Mouse (Mus musculus) NIH3T3 (cell line): Measurements from ENCODE around the gene Abi3.

Source experiments
- DNase-seq: peaks from one replicate; pipeline ENCODE4 v3.0.0-alpha.2; 2012; ENCODE audit warnings: low read depth

The Abi3 gene

DNA sequence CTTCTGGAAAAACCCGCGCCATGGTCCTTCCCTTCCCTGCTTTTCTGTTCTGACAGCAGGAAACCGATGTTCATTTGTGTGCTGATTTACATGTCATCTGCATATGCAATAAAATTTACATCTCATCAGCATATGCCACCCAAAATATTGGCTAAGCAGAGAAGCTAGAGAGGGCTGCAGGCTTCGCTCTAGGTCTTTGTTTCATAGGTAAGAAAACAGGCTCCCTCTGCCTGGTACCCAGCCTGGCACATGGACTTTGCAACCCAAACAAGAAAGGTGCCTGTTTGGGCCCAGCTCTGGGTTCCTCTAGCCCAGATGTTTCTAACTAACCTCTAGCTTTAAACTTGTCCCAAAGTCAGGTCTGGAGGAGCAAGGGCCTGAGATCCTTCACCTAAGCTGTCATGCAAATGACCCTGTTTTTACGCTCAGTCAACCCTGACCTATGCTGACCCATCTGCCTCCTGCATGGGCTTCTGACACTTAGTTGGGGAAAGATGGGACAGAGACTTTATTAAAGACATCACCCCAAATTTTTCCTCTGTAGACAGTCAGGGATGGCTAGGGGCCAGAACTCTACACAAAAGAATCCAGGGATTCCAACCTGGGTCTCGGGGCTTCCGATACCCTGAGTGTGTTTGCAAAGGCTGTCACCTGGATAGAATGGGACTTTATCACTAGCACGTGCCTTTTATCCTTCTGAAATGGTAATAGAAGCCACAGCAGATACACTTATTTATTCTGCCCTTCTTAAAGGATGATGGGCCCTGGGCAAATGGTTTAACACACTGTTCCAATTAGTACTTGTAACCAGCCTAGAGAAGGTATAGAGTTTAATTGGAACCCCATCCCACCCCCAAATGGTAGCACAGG lies 3.0 kb downstream of the Abi3 start:
- DNase-seq: no peak

- DNase-seq: no peak
Observed at GRCm38 (mm10) chr11:95838598-95838997, 3.7 kb downstream of the Abi3 start.

DNA sequence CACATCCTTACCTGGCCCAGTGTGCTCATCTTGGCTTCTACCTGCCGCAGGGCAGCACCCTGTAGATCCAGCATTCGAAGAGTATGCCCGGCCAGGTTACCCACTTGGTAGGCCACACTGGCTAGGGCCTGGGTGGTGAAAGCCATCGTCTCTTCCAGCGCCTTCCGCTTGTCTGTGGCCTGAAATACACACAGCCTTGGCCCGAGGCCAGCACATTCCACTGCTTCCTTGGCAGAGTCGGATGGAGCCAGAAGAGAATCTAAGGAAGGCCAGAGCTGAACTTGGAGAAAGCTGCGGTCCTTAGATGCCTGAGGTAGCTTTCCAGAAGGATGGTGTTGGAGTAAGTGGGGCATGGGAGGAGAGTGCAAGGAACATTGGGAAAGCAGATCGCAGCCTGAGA lies 5.2 kb downstream of the Abi3 start, which contains the start of gene Gngt2:
TSS of gene Gngt2 (plus strand) at position 158 of the 400 bp plus-strand sequence.
- DNase-seq: peak; percentile 80

DNA sequence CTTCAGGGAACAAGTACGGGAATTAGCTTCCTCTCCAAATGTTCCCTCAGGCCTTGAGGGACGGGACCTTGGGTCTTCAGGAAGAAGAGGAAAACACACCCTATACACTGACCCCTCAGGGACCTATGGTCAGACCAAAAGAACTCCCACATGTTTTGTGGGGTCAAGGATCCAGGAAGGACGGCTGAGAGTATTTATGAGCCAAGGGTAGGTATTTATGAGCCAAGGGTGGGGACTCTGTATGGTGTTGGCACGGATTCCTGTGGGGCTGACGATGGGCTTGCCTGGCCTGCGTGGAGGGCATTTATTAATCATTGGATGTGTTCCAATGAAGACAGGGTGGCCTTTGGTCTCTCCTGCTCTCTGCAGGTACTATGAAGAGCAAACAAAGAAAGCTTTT lies 5.8 kb downstream of the Abi3 start:
- no peak for DNase-seq

DNA sequence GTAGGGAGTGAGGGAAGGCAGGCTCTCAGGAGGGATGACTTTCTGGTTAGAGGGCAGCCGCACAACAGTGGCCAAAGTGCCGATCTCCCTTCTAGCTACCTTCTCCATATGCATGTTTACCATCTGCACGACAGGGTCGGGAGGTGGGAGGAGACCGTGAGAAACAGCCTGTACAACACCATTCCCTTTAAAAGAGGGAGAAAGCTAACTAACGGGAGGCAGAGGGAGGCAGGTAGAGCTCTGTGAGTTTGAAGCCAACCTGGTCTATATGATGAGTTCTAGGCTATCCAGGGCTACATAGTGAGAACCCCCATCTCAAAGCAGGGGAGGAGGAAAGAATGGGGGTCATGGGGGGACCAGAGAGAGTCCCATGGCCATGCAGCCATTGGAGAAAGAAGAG lies 6.4 kb downstream of the Abi3 start:
- no peak for DNase-seq

- no peak for DNase-seq
Observed at GRCm38 (mm10) chr11:95834742-95835710, 7.2 kb downstream of the Abi3 start.

GRCm38 (mm10) chr11:95834143-95834667 lies 8.1 kb downstream of the Abi3 start:
- DNase-seq: no peak

GRCm38 (mm10) chr11:95833631-95834142 lies 8.6 kb downstream of the Abi3 start:
- DNase-seq: no peak

DNA sequence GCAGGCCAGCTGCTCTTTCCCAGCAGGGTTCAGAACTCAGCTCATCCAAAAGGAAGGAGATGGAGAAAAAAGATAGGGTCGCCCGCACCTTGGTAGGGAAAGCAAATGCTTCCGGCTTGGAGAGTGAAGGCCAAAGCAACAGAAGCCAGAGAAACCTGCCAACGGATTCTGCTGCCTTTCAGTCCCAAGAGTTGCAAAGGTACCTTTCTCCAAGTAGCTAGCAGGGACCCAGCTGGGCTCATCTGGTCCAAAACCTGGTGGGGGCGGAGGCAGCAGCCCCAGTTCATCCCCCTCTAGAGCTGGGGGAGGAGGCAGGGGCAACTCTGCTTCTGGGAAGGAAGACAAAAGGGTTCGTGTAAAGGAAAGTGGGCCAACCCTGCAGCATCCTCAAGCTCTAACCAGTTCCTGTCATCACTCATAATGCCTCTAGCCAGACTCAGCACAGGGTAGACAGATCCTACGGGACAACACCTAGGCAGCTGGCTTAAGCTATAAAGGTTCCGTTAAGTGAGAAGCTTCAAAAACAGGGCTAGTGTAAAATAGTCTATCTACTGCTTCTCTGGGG lies 9.2 kb downstream of the Abi3 start:
- DNase-seq: no peak

- DNase-seq: no peak
Observed at GRCm38 (mm10) chr11:95832129-95833005, 9.9 kb downstream of the Abi3 start.

- no peak for DNase-seq
Observed at GRCm38 (mm10) chr11:95831641-95832040, 10.6 kb downstream of the Abi3 start.

GRCm38 (mm10) chr11:95831276-95831619 lies 11.0 kb downstream of the Abi3 start:
- no peak for DNase-seq

GRCm38 (mm10) chr11:95830411-95831275 lies 11.6 kb downstream of the Abi3 start:
- DNase-seq: no peak

GRCm38 (mm10) chr11:95829526-95830050 lies 12.7 kb downstream of the Abi3 start:
- DNase-seq: no peak

- DNase-seq: no peak
Observed at GRCm38 (mm10) chr11:95828181-95828964, 13.9 kb downstream of the Abi3 start.

- peak; percentile 85 for DNase-seq
Observed at GRCm38 (mm10) chr11:95827464-95828085, 14.7 kb downstream of the Abi3 start.

DNA sequence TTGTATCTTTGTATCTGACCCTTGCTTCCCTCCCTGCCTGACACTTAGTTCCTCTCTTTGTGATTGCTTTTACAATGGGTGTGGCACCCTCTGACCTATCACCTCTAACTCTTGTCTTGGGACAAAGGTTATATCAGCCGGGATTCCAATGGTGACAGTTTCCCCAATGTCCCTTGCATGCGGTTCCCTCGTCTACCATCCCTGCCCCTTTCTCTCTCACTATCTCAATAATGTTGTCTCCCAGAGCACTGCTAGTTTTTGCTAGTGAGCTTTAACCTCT lies 15.2 kb downstream of the Abi3 start:
- DNase-seq: no peak

- DNase-seq: no peak
Observed at GRCm38 (mm10) chr11:95826317-95827167, 15.7 kb downstream of the Abi3 start.
